Mouse (Mus musculus) monocyte, adult 2 months (primary cell): ENCODE results near the gene Mertk.
"Not testable (repeated sequence)": the region's sequence is repeated elsewhere in the genome, so short reads cannot be mapped to it uniquely, and the experiment has no call there.

ENCODE experiments used
- DNase-seq, 2 experiments: peaks; one replicate each; pipeline ENCODE4 v3.0.0; 2022; ENCODE audit warnings: low spot score in 2 of 2, low read depth in 1 of 2

The Mertk gene

GRCm38 (mm10) chr2:128698693-128699181 lies at the start of gene Mertk:
Mertk (plus strand) TSS chr2:128698956.
- no peak for DNase-seq

DNA sequence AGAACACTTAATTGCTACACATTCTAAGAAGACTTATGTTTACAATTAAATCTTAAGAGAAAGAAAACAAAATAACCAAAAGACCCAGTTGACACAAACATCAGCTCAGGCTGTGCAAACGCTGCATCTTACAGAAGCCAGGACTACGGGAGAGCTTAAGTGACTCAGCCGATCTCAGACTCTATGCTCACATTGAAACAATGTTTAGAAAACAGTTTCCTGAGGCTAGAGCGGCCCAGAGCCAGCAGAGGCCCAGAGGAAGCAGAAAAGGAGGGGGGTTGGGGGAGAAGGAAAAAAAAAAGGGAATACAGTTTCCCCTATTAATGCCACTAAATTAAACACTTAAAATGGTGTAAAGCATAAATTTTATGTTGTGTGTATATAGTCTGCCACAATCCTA lies 18.1 kb upstream of the Mertk start:
- no peak for DNase-seq

DNA sequence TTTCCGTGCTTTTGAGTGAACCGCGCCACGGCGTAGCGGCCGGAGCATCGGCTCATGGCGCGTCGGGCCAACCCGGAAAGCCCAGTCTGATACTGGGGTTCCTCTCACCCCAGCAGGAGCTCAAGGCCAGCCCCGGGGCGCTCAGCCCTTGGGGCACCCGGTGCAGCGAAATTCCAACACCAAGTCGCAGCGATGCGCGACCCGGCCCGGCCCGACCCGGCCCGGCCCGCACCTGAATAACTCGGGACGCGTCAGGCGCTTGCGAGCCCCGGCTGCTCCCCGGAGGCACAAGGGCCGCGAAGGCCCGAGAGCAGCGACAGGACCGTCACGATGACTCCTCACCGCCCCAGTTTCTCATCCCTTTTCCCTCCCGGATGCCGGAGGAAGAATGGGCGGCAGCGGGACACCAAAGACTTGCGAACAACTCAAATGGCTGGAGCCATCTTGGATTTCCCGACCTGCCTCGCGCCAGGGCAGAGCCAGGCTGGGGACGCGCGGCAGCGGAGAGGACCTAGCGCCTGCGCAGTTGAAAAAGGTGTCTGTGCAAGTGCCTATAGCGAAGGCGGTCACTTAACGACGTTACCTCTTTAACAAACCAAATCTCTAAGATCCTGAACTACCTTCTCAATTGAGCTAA lies 11.7 kb upstream of the Mertk start, which contains the start of gene Anapc1:
Gene Anapc1 (minus strand): TSS at position 471 of the 637 bp plus-strand sequence.
- DNase-seq: peak; percentile 69 to 78

DNA sequence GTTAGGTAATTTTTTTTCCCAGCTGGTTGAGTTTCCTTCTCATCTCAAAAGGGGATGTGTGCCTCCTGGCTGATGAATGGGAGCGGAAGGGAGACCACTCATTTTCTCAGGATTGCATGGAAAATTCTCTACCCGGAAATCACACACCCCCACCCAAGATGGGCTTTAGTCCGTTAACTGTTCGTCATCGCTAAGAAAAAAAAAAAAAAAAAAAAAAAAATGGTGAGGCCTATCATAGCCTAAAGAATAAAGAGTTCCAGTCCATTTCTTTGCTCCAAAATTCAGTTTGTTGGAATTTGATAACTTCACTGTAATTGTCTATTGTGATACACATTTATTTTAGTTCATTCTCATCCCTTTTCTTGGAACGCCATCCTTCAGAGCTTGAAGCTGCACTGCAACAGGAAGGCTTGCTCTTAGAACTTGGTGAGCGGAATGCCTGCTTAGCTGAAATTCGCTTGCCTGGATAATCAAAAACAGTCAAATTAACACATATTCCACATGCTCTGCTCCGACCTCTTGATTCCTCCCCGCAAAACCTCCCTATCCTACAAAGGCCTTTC lies 11.1 kb upstream of the Mertk start:
- DNase-seq: no peak

DNA sequence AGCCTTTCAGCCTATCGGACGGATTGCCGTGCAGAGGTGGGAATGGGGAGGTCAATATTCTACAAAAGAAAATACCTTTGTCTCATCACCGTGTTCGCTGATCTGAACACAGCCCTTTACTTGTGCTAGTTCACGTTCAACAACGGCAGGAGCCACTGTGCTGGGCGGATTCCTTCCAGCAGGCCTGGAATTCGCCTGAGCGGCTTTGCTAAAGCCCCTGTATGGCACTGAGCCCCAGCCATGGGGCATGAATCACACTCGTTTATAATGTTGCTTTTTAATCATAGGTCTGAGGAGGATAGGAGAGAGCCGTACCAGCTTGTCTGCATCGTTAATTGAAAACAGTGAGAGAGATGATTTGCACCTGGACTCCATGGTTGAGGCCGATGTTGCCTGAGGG lies 6.4 kb upstream of the Mertk start:
- no peak for DNase-seq

DNA sequence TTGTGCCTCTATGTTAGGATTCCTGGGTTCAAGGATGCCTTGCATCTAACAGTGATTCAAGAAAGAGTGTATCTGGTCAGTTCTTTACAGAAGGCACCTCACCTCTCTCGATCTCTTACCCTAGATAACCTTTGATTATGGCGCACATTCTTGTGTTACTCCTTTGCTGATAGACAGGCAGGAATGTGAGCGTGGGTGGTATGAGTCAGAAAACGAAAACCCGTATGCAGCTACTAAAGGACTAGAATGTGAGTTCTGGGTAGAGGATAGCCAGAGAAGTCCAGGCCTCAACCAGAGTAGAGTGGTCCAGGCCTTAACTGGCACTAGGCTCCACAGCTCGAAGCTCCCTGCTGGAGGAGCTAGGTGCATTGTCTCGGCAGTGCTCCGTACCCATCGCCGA lies 6.0 kb upstream of the Mertk start:
- no peak for DNase-seq

GRCm38 (mm10) chr2:128693236-128693635 lies 5.5 kb upstream of the Mertk start:
- no peak for DNase-seq

DNA sequence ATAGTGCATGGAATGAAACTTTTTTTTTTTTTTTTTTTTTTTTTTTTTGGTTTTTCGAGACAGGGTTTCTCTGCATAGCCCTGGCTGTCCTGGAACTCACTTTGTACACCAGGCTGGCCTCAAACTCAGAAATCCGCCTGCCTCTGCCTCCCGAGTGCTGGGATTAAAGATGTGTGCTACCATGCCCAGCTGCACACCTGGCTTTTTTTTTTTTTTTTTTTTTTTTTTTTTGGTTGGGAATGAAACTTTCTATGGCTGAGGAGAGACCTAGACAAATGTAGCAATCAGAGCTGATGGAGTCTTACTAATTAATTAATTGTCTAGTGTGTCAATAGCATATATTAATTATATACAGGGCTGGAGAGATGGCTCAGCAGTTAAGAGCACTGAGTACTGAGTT lies 4.9 kb upstream of the Mertk start:
- not testable (repeated sequence) for DNase-seq

GRCm38 (mm10) chr2:128694548-128694947 lies 4.2 kb upstream of the Mertk start:
- no peak for DNase-seq

- no peak for DNase-seq
These were observed 2.3 kb upstream of the Mertk start for GRCm38 (mm10) chr2:128696426-128696825.

DNA sequence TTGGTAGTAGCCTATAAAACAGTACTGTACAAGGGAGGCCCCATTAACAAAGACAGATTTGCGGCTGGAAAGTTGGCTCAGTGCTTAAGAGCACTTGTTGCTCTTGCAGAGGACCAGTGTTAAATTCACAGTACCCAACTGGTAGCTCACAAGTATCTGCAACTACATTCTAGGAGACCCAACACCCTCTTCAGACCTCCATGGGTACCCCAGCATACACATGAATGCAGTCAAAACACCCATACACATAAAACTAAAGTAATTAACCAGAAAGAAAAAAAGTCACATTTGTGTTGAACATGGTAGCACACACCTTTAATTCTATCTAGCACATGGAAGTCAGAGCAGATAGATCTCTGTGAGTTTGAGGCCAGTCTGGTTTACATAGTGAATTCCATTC lies 1.7 kb upstream of the Mertk start:
- no peak for DNase-seq

DNA sequence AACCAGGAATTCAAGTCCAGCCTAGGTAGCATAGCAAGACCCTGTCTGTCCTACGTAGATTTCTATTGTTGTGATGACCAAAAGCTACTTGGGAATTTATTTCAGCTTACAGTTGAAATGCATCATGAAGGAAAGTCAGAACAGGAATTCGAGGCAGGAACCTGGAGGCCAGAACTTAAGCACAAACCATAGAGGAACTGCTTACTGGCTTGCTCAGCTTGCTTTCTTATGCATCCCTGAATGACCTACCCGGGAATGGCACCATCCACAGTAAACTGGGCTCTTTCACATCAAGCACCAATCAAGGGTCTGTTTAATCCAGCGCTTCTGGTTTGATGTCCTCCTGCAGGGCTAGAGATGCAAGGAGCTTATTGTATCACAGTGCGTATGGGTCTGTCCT lies 1.2 kb upstream of the Mertk start:
- no peak for DNase-seq

GRCm38 (mm10) chr2:128698140-128698692 lies 540 bp upstream of the Mertk start:
- DNase-seq: peak in 1 of 2 experiments; percentile 60

- DNase-seq: no peak
These were observed 587 bp downstream of the Mertk start for GRCm38 (mm10) chr2:128699201-128699885.

DNA sequence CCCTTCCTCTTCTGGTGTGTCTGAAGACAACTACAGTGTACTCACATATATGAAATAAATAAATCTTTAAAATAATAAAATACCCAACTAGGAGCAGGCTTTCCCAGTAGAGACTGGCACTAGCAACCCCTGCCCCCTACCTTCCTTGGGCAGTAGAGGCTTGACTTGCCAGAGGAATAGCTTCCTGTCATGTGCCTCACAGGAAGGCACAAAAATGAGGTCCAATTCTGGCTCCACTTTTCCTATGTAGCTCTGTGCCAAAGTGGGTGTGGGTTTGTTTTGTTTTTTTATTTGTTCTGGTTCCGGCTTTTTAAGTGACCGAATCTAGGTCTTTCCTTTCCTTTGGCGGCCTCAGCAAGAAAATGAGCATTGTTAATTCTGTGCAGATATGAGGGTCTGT lies 5.7 kb downstream of the Mertk start:
- no peak for DNase-seq

DNA sequence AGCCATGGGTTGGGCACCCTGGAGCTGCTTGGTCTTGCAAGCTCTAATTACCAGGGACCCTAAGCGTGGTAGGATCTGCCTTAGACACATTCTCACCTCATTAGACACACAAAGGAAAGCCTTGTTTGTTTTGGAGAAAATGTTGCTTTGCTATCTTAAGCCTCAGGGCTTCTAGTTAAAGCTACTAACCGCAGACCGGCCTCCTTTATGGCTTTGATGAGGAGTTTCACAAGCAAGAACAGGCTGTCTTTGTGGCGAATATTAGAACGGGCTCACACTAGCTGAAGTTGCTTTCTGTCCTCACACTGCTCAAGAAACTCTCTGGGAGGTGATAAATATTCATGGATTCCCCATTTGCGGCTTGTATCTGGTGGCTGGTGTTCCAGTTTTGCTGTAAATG lies 10.5 kb downstream of the Mertk start:
- DNase-seq: no peak

DNA sequence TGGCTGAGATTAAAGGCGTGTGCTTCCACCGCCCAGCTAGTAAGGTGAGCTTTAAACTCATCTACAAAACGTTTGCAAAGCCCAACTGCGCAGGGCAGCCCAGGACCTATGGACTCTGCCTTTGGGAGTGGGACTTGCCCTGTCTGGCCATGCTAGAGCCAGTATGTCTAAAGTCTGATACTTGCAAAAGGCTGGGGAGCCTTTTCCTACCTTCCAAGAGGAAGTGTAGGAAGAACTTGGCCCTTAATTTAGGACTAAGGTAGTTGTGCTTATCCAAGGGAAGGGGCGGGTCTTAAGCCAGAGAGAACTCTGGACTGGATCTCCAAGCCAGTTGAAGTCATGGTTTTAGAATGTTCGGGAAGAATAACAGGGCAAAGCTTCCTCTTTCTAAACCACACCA lies 11.9 kb downstream of the Mertk start:
- no peak for DNase-seq

- DNase-seq: no peak
These were observed 14.2 kb downstream of the Mertk start for GRCm38 (mm10) chr2:128712940-128713339.

DNA sequence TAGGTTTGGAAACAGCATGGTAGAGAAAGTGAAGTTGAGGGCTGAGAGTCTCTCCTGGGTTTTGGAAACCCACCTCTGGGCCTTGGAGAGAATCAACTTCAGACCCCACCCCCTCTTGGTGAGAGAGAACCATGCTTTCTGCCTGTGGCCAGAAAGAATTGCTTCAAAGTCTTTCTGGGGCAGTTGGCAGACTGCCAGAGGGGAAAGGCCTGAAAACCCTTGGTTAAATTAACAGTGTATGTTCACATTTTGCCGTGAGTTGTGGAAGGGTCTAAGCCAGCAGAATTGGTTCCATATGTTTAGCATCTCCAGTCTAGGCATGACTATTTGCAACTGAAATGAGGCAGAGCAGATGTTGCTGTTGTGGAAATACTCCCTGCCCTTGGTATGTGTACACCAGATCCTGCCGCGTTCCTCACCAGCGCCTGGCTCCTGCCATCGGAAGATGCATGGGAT lies 14.8 kb downstream of the Mertk start:
- no peak for DNase-seq

GRCm38 (mm10) chr2:128714724-128715241 lies 16.0 kb downstream of the Mertk start:
- DNase-seq: no peak

DNA sequence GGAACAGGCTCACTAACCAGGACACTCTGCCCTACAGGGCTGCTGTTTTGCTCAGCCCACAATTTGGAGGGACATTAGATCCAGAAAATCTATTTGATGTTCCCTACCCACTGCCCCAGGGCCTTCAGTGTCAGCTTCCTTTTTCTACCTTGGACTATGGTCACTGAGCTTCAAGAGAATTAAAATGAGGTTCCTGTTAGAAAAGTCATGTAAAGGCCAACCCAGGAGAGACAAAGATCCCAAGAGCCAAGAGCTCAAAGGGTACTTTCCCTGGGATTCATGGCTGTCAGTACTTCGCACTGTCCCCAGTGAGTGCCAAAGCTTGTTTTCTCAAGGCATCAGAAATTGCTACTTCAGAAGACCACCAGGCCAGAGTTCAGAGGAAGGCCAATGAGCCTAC lies 17.2 kb downstream of the Mertk start:
- DNase-seq: no peak

- no peak for DNase-seq
These were observed 20.6 kb downstream of the Mertk start for GRCm38 (mm10) chr2:128719380-128719779.
